Mouse (Mus musculus) bone marrow, adult 2 months (tissue): ENCODE results near the gene Kcnv2. TPM values are rescaled to one million over a fixed set of nuclear protein-coding genes. Genes with fewer than 3 reads are reported as not detected.

Experiments used
- H3K27ac ChIP-seq: fragments of 200-500 bp; 2 replicates; pipeline ENCODE4 v1.5.1; 2012; ENCODE audit warnings: low read depth, mild to moderate bottlenecking, control low read depth, inconsistent platforms, low read length; ENCODE audit not compliant: control insufficient read depth, poor library complexity, insufficient read depth
- H3K4me1 ChIP-seq: fragments of 200-500 bp; 2 replicates; pipeline ENCODE4 v1.6.1; 2011; ENCODE audit warnings: low read length; ENCODE audit not compliant: control insufficient read depth, insufficient read depth
- H3K4me3 ChIP-seq: fragments of 200-500 bp; replicated peaks from 2 replicates; pipeline ENCODE3; 2011; ENCODE audit warnings: mild to moderate bottlenecking, low read depth, low read length, control low read depth; ENCODE audit not compliant: control insufficient read depth
- CTCF ChIP-seq: fragments of 200-500 bp; IDR thresholded peaks from 2 replicates; pipeline ENCODE4 v1.5.1; 2011; ENCODE audit warnings: low read length, control low read depth; ENCODE audit not compliant: control insufficient read depth, insufficient read depth
- POLR2A ChIP-seq: fragments of 200-500 bp; IDR thresholded peaks from 2 replicates; pipeline ENCODE4 v1.6.1; 2011; ENCODE audit warnings: low read depth, mild to moderate bottlenecking, control low read depth, low read length, borderline replicate concordance; ENCODE audit not compliant: control insufficient read depth
- WGBS: fragments of 180-500 bp; shearing (Covaris S2); methylation state at CpG from one replicate; pipeline ENCODE4 v1.1.7; 2018; 5-methylcytosine and 5-hydroxymethylcytosine counted together
- polyA plus RNA-seq: library from polyadenylated mRNA; stranded (reverse); fragments of >200 nt; gene quantifications from 2 replicates; pipeline ENCODE4 v1.2.4, GENCODE M21; 2011; ENCODE audit warnings: low replicate concordance; ENCODE audit not compliant: missing spikeins, insufficient read depth, insufficient read length

The Kcnv2 gene
- polyA plus RNA-seq, 1 experiment = not detected

- no peak overlapping the region for H3K4me3 ChIP-seq
- WGBS = 41% methylated on average over 10 of the region's 10 CpGs
Observed at GRCm38 (mm10) chr19:27316313-27317258, 5.8 kb upstream of the Kcnv2 start.

GRCm38 (mm10) chr19:27317337-27317736 is 5.1 kb upstream of the Kcnv2 start:
- Histone ChIP-seq H3K4me1 (no peaks in the 10 kb centered on the region; the same call in 1 of the 2 replicates), H3K27ac (no peak overlapping the region), H3K4me3 (no peak overlapping the region)
- TF ChIP-seq CTCF = no peak
- TF ChIP-seq POLR2A = no peak
- 84% methylated on average over 5 of the region's 5 CpGs for WGBS

More at GRCm38 (mm10) chr19:27316313-27317258, 5.8 kb upstream of the Kcnv2 start:
- Histone ChIP-seq H3K4me1 (no peaks in the 10 kb centered on the region; the same call in 1 of the 2 replicates), H3K27ac (no peak overlapping the region)
- no peak for TF ChIP-seq CTCF
- no peak for TF ChIP-seq POLR2A

- Histone ChIP-seq H3K4me1 (no peaks in the 10 kb centered on the region), H3K4me3 (no peak overlapping the region), H3K27ac (no peak overlapping the region; the same call in 1 of the 2 replicates)
- 93% methylated on average over 42 of the region's 42 CpGs for WGBS
- TF ChIP-seq CTCF (no peak), POLR2A (no peak)
Observed at GRCm38 (mm10) chr19:27322911-27323627, 681 bp downstream of the Kcnv2 start.

GRCm38 (mm10) chr19:27325558-27325957 is 3.2 kb downstream of the Kcnv2 start:
- TF ChIP-seq POLR2A (no peak), CTCF (no peak)
- 79% methylated on average over 6 of the region's 6 CpGs for WGBS
- no peak overlapping the region for H3K4me3 ChIP-seq
- H3K27ac ChIP-seq = no peak overlapping the region
- no peaks in the 10 kb centered on the region for H3K4me1 ChIP-seq

- TF ChIP-seq CTCF (no peak), POLR2A (no peak)
- no peak overlapping the region for H3K27ac ChIP-seq
- 84% methylated on average over 6 of the region's 6 CpGs for WGBS
- no peaks in the 10 kb centered on the region for H3K4me1 ChIP-seq
- no peak overlapping the region for H3K4me3 ChIP-seq
Observed at GRCm38 (mm10) chr19:27327569-27327968, 5.2 kb downstream of the Kcnv2 start.

- TF ChIP-seq CTCF (no peak), POLR2A (no peak)
- WGBS = 76% methylated on average over 3 of the region's 3 CpGs
- no peaks in the 10 kb centered on the region for H3K4me1 ChIP-seq
- no peak overlapping the region for H3K4me3 ChIP-seq
- no peak overlapping the region for H3K27ac ChIP-seq
Observed at GRCm38 (mm10) chr19:27328166-27328565, 5.8 kb downstream of the Kcnv2 start.

- Histone ChIP-seq H3K27ac (no peak overlapping the region), H3K4me1 (no peaks in the 10 kb centered on the region), H3K4me3 (no peak overlapping the region)
- WGBS = 74% methylated on average over 4 of the region's 4 CpGs
- no peak for TF ChIP-seq CTCF
- no peak for TF ChIP-seq POLR2A
Observed at GRCm38 (mm10) chr19:27328644-27329043, 6.3 kb downstream of the Kcnv2 start.

- Histone ChIP-seq H3K4me3 (no peak overlapping the region), H3K27ac (no peak overlapping the region), H3K4me1 (no peaks in the 10 kb centered on the region)
- no peak for TF ChIP-seq POLR2A
- TF ChIP-seq CTCF = no peak
- WGBS = 54% methylated on average over 6 of the region's 6 CpGs
Observed at GRCm38 (mm10) chr19:27332207-27332794, 9.9 kb downstream of the Kcnv2 start.
